ENCODE assay signal across 8 mouse cellular contexts in genomic region chr15:77928673-77929331, GRCm38 (mm10). TPM values are rescaled to one million over a fixed set of nuclear protein-coding genes. Genes with fewer than 3 reads are reported as not detected.
DNase-seq lines count a peak whose midpoint lies in the region; ATAC-seq and TF ChIP-seq lines count a peak whose summit lies in the region.

Gene Txn2 (minus strand): TSS chr15:77929006.

- peaks cover 25% of the 10 kb centered on the region for H3K79me3 ChIP-seq in C2C12 (ENCODE audit: low read depth)

- peaks cover 55% of the 10 kb centered on the region for H3K79me2 ChIP-seq in C2C12 (ENCODE audit: control insufficient read depth, insufficient read depth)
- peaks cover 20% of the 10 kb centered on the region for H3K79me2 ChIP-seq in liver, adult 2 months (ENCODE audit: control insufficient read depth, insufficient read depth, low read length)
- H3K79me2 ChIP-seq in myocyte (ENCODE audit: control insufficient read depth, insufficient read depth), result peaks cover 28% of the 10 kb centered on the region

- no peak for TF ChIP-seq CTCF in C2C12 (IDR thresholded peaks at IDR 0.05; ENCODE audit: control insufficient read depth, insufficient read depth, insufficient read length)
- no peak for TF ChIP-seq CTCF in brain, embryonic 14.5 days (IDR thresholded peaks at IDR 0.05; ENCODE audit: borderline replicate concordance, extremely low read depth, insufficient read depth, insufficient read length)
- TF ChIP-seq CTCF in liver, adult 2 months (IDR thresholded peaks at IDR 0.05; ENCODE audit: low read depth, low read length), result no peak

- H3K27me3 ChIP-seq in C2C12 (ENCODE audit: control insufficient read depth, insufficient read depth, insufficient read length) (no peaks in the 10 kb centered on the region), myocyte (ENCODE audit: control insufficient read depth, insufficient read depth, insufficient read length) (no peaks in the 10 kb centered on the region)
- no peaks in the 10 kb centered on the region for H3K27me3 ChIP-seq in erythroblast, embryonic 14.5 days (ENCODE audit: control insufficient read depth)
- no peaks in the 10 kb centered on the region for H3K27me3 ChIP-seq in heart, embryonic 11.5 days (ENCODE audit: control insufficient read depth, insufficient read depth, low read length)
- no peaks in the 10 kb centered on the region for H3K27me3 ChIP-seq in kidney, embryonic 16.5 days (ENCODE audit: insufficient read depth, low read length)
- no peaks in the 10 kb centered on the region for H3K27me3 ChIP-seq in liver, adult 2 months (ENCODE audit: control insufficient read depth, insufficient read depth, low read length)
- no peaks in the 10 kb centered on the region for H3K27me3 ChIP-seq in splenic B cell, adult 2 months (ENCODE audit: control insufficient read depth, insufficient read depth, low read length, poor library complexity, severe bottlenecking)

- H3K4me2 ChIP-seq in heart, embryonic 11.5 days, result peak within 1 kb of the TSS; percentile 87
- H3K4me2 ChIP-seq in kidney, embryonic 16.5 days (replicated peaks; ENCODE audit: low read depth, low read length), result peak within 1 kb of the TSS; percentile 81
- H3K4me2 ChIP-seq in myocyte (ENCODE audit: low read depth), result peak within 1 kb of the TSS; percentile 90

- H3K9me3 ChIP-seq in erythroblast, embryonic 14.5 days (ENCODE audit: control insufficient read depth, low read length), result no peaks in the 10 kb centered on the region
- no peaks in the 10 kb centered on the region for H3K9me3 ChIP-seq in heart, embryonic 11.5 days (replicated peaks; ENCODE audit: control insufficient read depth, low read length)
- H3K9me3 ChIP-seq in kidney, embryonic 16.5 days (ENCODE audit: low read length), result no peaks in the 10 kb centered on the region

- under 1% methylated on average over 33 of the region's 34 CpGs for WGBS in heart, embryonic 11.5 days (ENCODE audit: insufficient replicate concordance)
- 0% methylated on average over 34 of the region's 34 CpGs for WGBS in kidney, embryonic 16.5 days
- under 1% methylated on average over 34 of the region's 34 CpGs for WGBS in liver, adult 2 months

- peak within 1 kb of the TSS; percentile 93 for H3K27ac ChIP-seq in heart, embryonic 11.5 days (ENCODE audit: low read depth, low read length)
- H3K27ac ChIP-seq in kidney, embryonic 16.5 days (ENCODE audit: low read length), result peak within 1 kb of the TSS; percentile 92
- peak within 1 kb of the TSS; percentile 95 for H3K27ac ChIP-seq in liver, adult 2 months (replicated peaks; ENCODE audit: insufficient read depth, low read depth, low read length)

- peak within 1 kb of the TSS; percentile 78 for H3K9ac ChIP-seq in heart, embryonic 11.5 days (ENCODE audit: low read depth, low read length)
- H3K9ac ChIP-seq in kidney, embryonic 16.5 days (replicated peaks; ENCODE audit: low read length), result peak within 1 kb of the TSS; percentile 84
- peak within 1 kb of the TSS; percentile 91 for H3K9ac ChIP-seq in liver, adult 2 months (ENCODE audit: low read depth, low read length)

- peak; percentile 100 for DNase-seq in brain, embryonic 14.5 days (ENCODE audit: low read depth)
- peak; percentile 98 for DNase-seq in liver, adult 2 months (ENCODE audit: extremely low read depth, low read depth, low spot score)
- DNase-seq in splenic B cell, adult 2 months (ENCODE audit: low read depth, low spot score), result peak; percentile 96

- ATAC-seq in heart, embryonic 11.5 days (replicated peaks; ENCODE audit: insufficient number of reproducible peaks, low FRiP score, low TSS enrichment), result peak; percentile 93
- peak; percentile 98 for ATAC-seq in kidney, embryonic 16.5 days (ENCODE audit: low FRiP score, low TSS enrichment)

- TF ChIP-seq POLR2A in brain, embryonic 14.5 days (IDR thresholded peaks at IDR 0.05; ENCODE audit: borderline replicate concordance, extremely low read depth, insufficient read depth, insufficient read length, poor library complexity, severe bottlenecking), result peak; percentile 66; the same call in 1 of the 2 replicates
- peak; percentile 88 for TF ChIP-seq POLR2A in liver, adult 2 months (IDR thresholded peaks at IDR 0.05; ENCODE audit: extremely low read depth, insufficient read depth, low read length)
- peak; percentile 75 for TF ChIP-seq POLR2A in myocyte (IDR thresholded peaks at IDR 0.05; ENCODE audit: insufficient read length, low read depth)

- H3K36me3 ChIP-seq in C2C12 (ENCODE audit: control insufficient read depth, insufficient read depth) (peaks cover 37% of the 10 kb centered on the region), myocyte (ENCODE audit: control insufficient read depth, insufficient read depth) (peaks cover 27% of the 10 kb centered on the region)
- H3K36me3 ChIP-seq in erythroblast, embryonic 14.5 days (ENCODE audit: control insufficient read depth), result peaks cover 39% of the 10 kb centered on the region
- peaks cover 4% of the 10 kb centered on the region; the same call in 1 of the 2 replicates for H3K36me3 ChIP-seq in heart, embryonic 11.5 days (ENCODE audit: control insufficient read depth, insufficient read depth, low read length)
- peaks cover 26% of the 10 kb centered on the region for H3K36me3 ChIP-seq in kidney, embryonic 16.5 days (ENCODE audit: insufficient read depth, low read length)
- H3K36me3 ChIP-seq in liver, adult 2 months (ENCODE audit: control insufficient read depth, insufficient read depth, low read length), result peaks cover 9% of the 10 kb centered on the region; the same call in 1 of the 2 replicates
- H3K36me3 ChIP-seq in splenic B cell, adult 2 months (ENCODE audit: control insufficient read depth, insufficient read depth, low read length, poor library complexity, severe bottlenecking), result peaks cover 6% of the 10 kb centered on the region

- H3K4me3 ChIP-seq in C2C12 (ENCODE audit: insufficient read depth, poor library complexity, severe bottlenecking) (peak within 1 kb of the TSS; percentile 59), myocyte (peak within 1 kb of the TSS; percentile 72)
- H3K4me3 ChIP-seq in erythroblast, embryonic 14.5 days (replicated peaks), result peak within 1 kb of the TSS; percentile 78
- peak within 1 kb of the TSS; percentile 76 for H3K4me3 ChIP-seq in heart, embryonic 11.5 days (ENCODE audit: low read depth, low read length)
- H3K4me3 ChIP-seq in kidney, embryonic 16.5 days (ENCODE audit: low read length), result peak within 1 kb of the TSS; percentile 85
- H3K4me3 ChIP-seq in liver, adult 2 months (ENCODE audit: insufficient read depth, low read depth, low read length), result peak within 1 kb of the TSS; percentile 88

- H3ac ChIP-seq in C2C12 (ENCODE audit: control insufficient read depth, insufficient read length, low read depth), result peak within 1 kb of the TSS; percentile 89
- peak within 1 kb of the TSS; percentile 26 for H3ac ChIP-seq in myocyte (ENCODE audit: control insufficient read depth, insufficient read length)

- H3K4me1 ChIP-seq in erythroblast, embryonic 14.5 days (ENCODE audit: control insufficient read depth), result peaks cover 72% of the 10 kb centered on the region
- H3K4me1 ChIP-seq in heart, embryonic 11.5 days (ENCODE audit: control insufficient read depth, insufficient read depth, low read length), result peaks cover 13% of the 10 kb centered on the region
- H3K4me1 ChIP-seq in kidney, embryonic 16.5 days (ENCODE audit: insufficient read depth, low read length), result peaks cover 22% of the 10 kb centered on the region
- H3K4me1 ChIP-seq in liver, adult 2 months (ENCODE audit: control insufficient read depth, insufficient read depth, low read length), result peaks cover 30% of the 10 kb centered on the region

TF ChIP-seq in C2C12, 6 proteins besides CTCF, POLR2A, EP300 and RAD21:
- peak; percentile 62 for TF ChIP-seq USF1 (IDR thresholded peaks at IDR 0.05; ENCODE audit: low read depth)
- no peak for TF ChIP-seq MYOD1 (IDR thresholded peaks at IDR 0.05; ENCODE audit: control insufficient read depth, insufficient read length, low read depth)
- no peak for TF ChIP-seq FOSL1 (IDR thresholded peaks at IDR 0.05; ENCODE audit: insufficient read depth, low read length, poor library complexity, severe bottlenecking)
- TF ChIP-seq MAX (IDR thresholded peaks at IDR 0.05), result peak; percentile 98
- TF ChIP-seq CEBPB (IDR thresholded peaks at IDR 0.05; ENCODE audit: low read depth), result no peak
- no peak for TF ChIP-seq MYOG (IDR thresholded peaks at IDR 0.05; ENCODE audit: control insufficient read depth, extremely low read depth, insufficient read length)

TF ChIP-seq in myocyte, 11 proteins besides CTCF, POLR2A, EP300 and RAD21:
- peak; percentile 69 for TF ChIP-seq USF1 (IDR thresholded peaks at IDR 0.05; ENCODE audit: low read depth)
- TF ChIP-seq MYOD1 (IDR thresholded peaks at IDR 0.05; ENCODE audit: control insufficient read depth in 1 of 3, insufficient read length in 2 of 3, low read depth in 2 of 3), result peak in 2 of 3 experiments; percentile 60 to 83
- peak; percentile 81 for TF ChIP-seq POLR2AphosphoS2 (IDR thresholded peaks at IDR 0.05; ENCODE audit: insufficient read length, low read depth)
- TF ChIP-seq TCF12 (IDR thresholded peaks at IDR 0.05; ENCODE audit: insufficient read depth, poor library complexity, severe bottlenecking), result no peak
- TF ChIP-seq MAX (IDR thresholded peaks at IDR 0.05; ENCODE audit: low read depth), result peak; percentile 92
- peak in 2 of 3 experiments; percentile 37 to 73 for TF ChIP-seq MYOG (IDR thresholded peaks at IDR 0.05; ENCODE audit: control insufficient read depth in 1 of 3, insufficient read depth in 1 of 3, insufficient read length in 2 of 3, low read depth in 2 of 3)
- no peak for TF ChIP-seq REST (IDR thresholded peaks at IDR 0.05; ENCODE audit: insufficient read depth, insufficient read length)
- TF ChIP-seq E2F4 (IDR thresholded peaks at IDR 0.05; ENCODE audit: insufficient read depth), result peak; percentile 89
- no peak for TF ChIP-seq CEBPB (IDR thresholded peaks at IDR 0.05; ENCODE audit: insufficient read depth, poor library complexity, severe bottlenecking)
- TF ChIP-seq SRF (IDR thresholded peaks at IDR 0.05; ENCODE audit: control insufficient read depth, insufficient read length, low read depth), result peak; percentile 54
- TF ChIP-seq TCF3 (IDR thresholded peaks at IDR 0.05; ENCODE audit: insufficient read length, low read depth), result no peak

RNA-seq across cellular contexts. Expression of gene Txn2, which starts in this region (rescaled TPM):
- 371 TPM for polyA plus RNA-seq in C2C12 (2012; fragmentation: generic; extraction: Trizol)
- 163 and 168 TPM in 2 replicates for polyA plus RNA-seq in brain, embryonic 14.5 days (2012; rRNA removed)
- polyA plus RNA-seq in erythroblast, embryonic 14.5 days (2012), result 41.7 and 44.1 TPM in 2 replicates
- 284 and 293 TPM in 2 replicates for polyA plus RNA-seq in heart, embryonic 11.5 days (2014; fragmentation: Nextera tagmentation; extraction: Ambion mirVana)
- 275 and 307 TPM in 2 replicates for polyA plus RNA-seq in kidney, embryonic 16.5 days (2015; fragmentation: Nextera tagmentation; extraction: Ambion mirVana)
- 85.3 and 96.1 TPM in 2 replicates for total RNA-seq in liver, adult 2 months (2014; rRNA removed)
- polyA plus RNA-seq in liver, adult 2 months (2012; rRNA removed), result 441 and 448 TPM in 2 replicates
- polyA plus RNA-seq in myocyte (2012; fragmentation: generic; extraction: Trizol), result 383 TPM

Comparison
In these comparisons a context has a peak if more than half of its experiments do, and no peak if none do; other contexts are left out.
1. Peak in every context shown above with its lines: DNase-seq, ATAC-seq, H3K4me3 ChIP-seq and H3K27ac ChIP-seq.